In genomic region chr16:19883776-19884513, GRCm38 (mm10) we compare ENCODE assay signal across 8 mouse cellular contexts.
DNase-seq lines count a peak whose midpoint lies in the region; ATAC-seq lines count a peak whose summit lies in the region.

No protein-coding gene starts in this region.

- no peak overlapping the region for H3K9ac ChIP-seq in hindbrain, embryonic 11.5 days (ENCODE audit: low read depth, low read length)

- H3K9me3 ChIP-seq in hindbrain, embryonic 11.5 days (ENCODE audit: control insufficient read depth, low read length), result no peaks in the 10 kb centered on the region

- no peak overlapping the region for H3K4me3 ChIP-seq in hindbrain, embryonic 11.5 days (ENCODE audit: low read depth, low read length)

- no peak overlapping the region for H3K27ac ChIP-seq in hindbrain, embryonic 11.5 days (ENCODE audit: low read depth, low read length)

- no peaks in the 10 kb centered on the region for H3K4me1 ChIP-seq in hindbrain, embryonic 11.5 days (replicated peaks; ENCODE audit: control insufficient read depth, insufficient read depth, low read length)

- H3K36me3 ChIP-seq in hindbrain, embryonic 11.5 days (ENCODE audit: control insufficient read depth, insufficient read depth, low read length), result no peaks in the 10 kb centered on the region

- H3K4me2 ChIP-seq in hindbrain, embryonic 11.5 days (replicated peaks; ENCODE audit: low read depth, low read length), result no peak overlapping the region

- peak; percentile 12 for DNase-seq in kidney, postnatal 14 days
- DNase-seq in kidney, adult 11 months, result no peak
- DNase-seq in embryo, embryonic 10 days (ENCODE audit: low spot score), result peak; percentile 44
- peak; percentile 28 for DNase-seq in hindbrain, embryonic 11.5 days (ENCODE audit: low spot score)
- peak; percentile 17 for DNase-seq in lung, postnatal 14 days
- DNase-seq in right cerebral cortex, postnatal 25 days, result peak; percentile 6
- DNase-seq in c-Kit-positive CD71-positive TER-119-positive erythroid progenitor cells, embryonic 14.5 days (ENCODE audit: low spot score), result no peak

- ATAC-seq in hindbrain, embryonic 11.5 days (ENCODE audit: low FRiP score), result 0 out of 2 replicates have a peak, but pooled peaks have one; percentile 33
- no peak for ATAC-seq in erythroid progenitor cell, adult 5-6 weeks (replicated peaks; ENCODE audit: low FRiP score, poor library complexity, severe bottlenecking)

- WGBS in hindbrain, embryonic 11.5 days, result 58% methylated on average over 9 of the region's 9 CpGs

- H3K27me3 ChIP-seq in hindbrain, embryonic 11.5 days (ENCODE audit: control insufficient read depth, insufficient read depth, low read length), result no peaks in the 10 kb centered on the region

Comparison
In these comparisons a context has a peak if more than half of its experiments do, and no peak if none do; other contexts are left out.
1. DNase-seq: peak in kidney, postnatal 14 days (single experiment), embryo, embryonic 10 days (single experiment), hindbrain, embryonic 11.5 days (single experiment), lung, postnatal 14 days (single experiment) and right cerebral cortex, postnatal 25 days (single experiment); none in kidney, adult 11 months (single experiment) and c-Kit-positive CD71-positive TER-119-positive erythroid progenitor cells, embryonic 14.5 days (single experiment).